Mouse (Mus musculus) ES-E14 (cell line): Measurements from ENCODE around the gene Celsr1.

Experiments
- CHD2 ChIP-seq: IDR thresholded peaks from 2 replicates; pipeline ENCODE4 v1.6.1; 2014; ENCODE audit warnings: mild to moderate bottlenecking, low read depth, low read length, inconsistent platforms
- HCFC1 ChIP-seq: IDR thresholded peaks from 2 replicates; pipeline ENCODE4 v1.6.1; 2012; ENCODE audit warnings: low read length, inconsistent platforms, borderline replicate concordance; ENCODE audit not compliant: insufficient read depth
- MAFK ChIP-seq: IDR thresholded peaks from 2 replicates; pipeline ENCODE4 v1.6.1; 2014; ENCODE audit warnings: mild to moderate bottlenecking, low read depth, low read length, inconsistent platforms; ENCODE audit not compliant: insufficient read depth
- ZC3H11A ChIP-seq: IDR thresholded peaks from 2 replicates; pipeline ENCODE4 v1.6.1; 2012; ENCODE audit warnings: low read depth, mild to moderate bottlenecking, inconsistent platforms, low read length, borderline replicate concordance
- ZNF384 ChIP-seq: IDR thresholded peaks from 2 replicates; pipeline ENCODE4 v1.6.1; 2012; ENCODE audit warnings: low read depth, low read length, inconsistent platforms

GRCm38 (mm10) chr15:85977086-85977485 lies 56.5 kb downstream of the Celsr1 start:
- TF ChIP-seq ZNF384 (no peak), ZC3H11A (no peak), MAFK (no peak), CHD2 (no peak), HCFC1 (no peak)
